Mouse (Mus musculus): ENCODE data around the gene Zic2. TPM values are rescaled to one million over a fixed set of nuclear protein-coding genes. Genes with fewer than 3 reads are reported as not detected.

The Zic2 gene
- not detected for polyA plus RNA-seq (2017; shearing (Covaris generic))

GRCm38 (mm10) chr14:122474891-122475556 lies at the start of gene Zic2:
Zic2 (plus strand) TSS chr14:122475435.

GRCm38 (mm10) chr14:122450496-122451382 lies 24.5 kb upstream of the Zic2 start, which contains the start of gene Gm5089:
Gm5089 (minus strand) TSS chr14:122451115.

DNA sequence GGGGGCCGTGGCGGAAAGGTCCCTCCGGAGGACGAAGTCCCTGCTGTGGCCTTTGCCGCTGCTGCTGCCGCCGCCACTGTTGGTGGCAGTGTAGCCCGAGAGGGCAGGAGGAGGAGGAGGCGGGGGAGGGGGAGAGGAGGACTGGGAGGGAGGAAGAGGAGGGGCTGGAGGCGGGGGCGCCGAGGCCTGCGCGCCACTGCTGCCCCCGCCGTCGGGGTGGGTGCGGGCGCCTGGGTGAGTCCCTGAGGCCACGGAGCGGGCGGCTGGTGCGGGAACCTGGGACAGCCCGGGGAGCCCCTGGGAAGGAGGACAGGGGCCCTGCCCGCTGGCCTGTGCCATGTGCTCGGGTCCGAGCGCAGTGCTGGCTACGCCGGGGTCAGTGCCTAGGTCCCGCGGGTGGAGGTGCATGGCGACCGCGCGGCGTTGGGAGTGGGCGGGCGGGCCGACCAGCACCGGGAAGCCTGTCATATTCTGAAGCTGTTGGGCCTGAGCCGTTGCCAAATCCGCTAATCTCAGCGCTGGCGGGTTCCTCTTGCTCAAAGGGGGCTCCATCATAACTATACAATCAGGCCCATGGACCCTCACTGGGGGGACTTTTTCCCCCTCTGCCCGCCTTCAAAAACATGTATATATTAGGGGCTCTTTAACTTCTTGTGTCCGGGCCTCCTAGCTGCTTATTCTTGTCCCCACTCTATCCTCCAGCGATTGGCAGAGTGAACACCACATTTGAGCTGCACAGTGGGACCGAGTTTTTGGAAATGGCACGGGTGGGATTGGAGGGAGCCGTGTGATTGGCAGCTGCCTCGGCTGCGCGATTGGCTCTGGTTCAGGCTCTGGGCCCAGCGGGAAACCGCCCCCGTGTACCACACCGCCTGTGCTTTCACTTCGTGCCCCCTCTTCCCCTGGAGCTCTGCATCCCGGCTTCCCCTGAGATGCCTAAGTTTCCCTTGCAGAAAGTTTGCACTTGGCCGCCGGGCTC lies 10.2 kb upstream of the Zic2 start, which contains the start of gene Zic5:
Gene Zic5 (minus strand): TSS at position 915 of the 979 bp plus-strand sequence.

DNA sequence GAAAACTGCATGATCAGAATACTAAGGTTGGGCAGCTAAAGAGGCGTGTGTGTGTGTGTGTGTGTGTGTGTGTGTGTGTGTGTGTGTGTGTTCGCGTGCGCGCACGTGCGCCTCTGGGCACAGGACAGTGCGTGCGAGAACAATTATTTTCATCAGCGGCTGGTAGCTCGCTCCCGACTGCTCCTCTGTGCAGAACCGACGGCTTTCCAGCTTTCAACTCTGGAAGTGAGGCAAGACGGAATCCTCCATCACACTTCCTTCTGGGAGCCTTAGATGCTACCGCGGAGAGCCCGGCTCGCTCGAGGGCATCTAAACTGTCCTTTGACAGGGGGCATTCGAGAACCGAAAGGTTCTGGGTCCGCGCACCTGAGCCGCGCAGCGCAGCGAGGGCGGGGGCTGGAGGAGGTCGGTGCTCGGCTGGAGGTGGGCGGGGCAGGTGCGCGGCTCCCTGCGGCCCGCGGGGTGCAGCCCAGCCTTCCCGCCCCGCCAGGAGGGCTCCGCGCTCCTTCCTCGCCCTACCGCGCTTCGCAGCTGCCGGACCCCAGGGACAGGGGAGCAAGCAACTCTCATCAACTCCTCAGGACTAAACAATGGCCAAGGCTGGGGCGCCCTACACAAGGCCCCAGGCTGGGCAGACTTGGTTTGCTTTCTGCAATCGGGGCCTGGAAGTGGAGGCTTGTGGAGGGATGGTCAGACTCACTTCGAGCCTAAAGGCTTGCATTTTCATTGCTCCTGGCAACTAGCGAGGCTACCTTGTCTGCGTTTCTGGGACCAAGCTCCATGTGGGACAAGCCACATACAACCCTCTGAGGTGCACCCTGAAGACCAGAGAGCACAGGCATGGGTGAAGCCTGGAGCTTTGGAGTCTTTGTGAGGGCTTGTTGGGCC lies 15.4 kb downstream of the Zic2 start, which contains the start of gene Gm10837:
Gene Gm10837 (plus strand): TSS at position 146 of the 888 bp plus-strand sequence.

Other genes starting within 250 kb of the Zic2 start
- not detected for gene Gm5089, start 24.3 kb upstream of the Zic2 start, polyA plus RNA-seq (2017; shearing (Covaris generic))
- 0.17 TPM for gene Zic5, start 9.8 kb upstream of the Zic2 start, polyA plus RNA-seq (2017; shearing (Covaris generic))
- gene Gm10837, start 15.2 kb downstream of the Zic2 start, polyA plus RNA-seq (2017; shearing (Covaris generic)) = not detected
- 34.6 TPM for gene Pcca, start 58.9 kb downstream of the Zic2 start, polyA plus RNA-seq (2017; shearing (Covaris generic))